Mouse (Mus musculus) testis, adult 2 months (tissue): Measurements from ENCODE around the gene Bcl9l.

Experiments
- CTCF ChIP-seq: fragments of 200-500 bp; IDR thresholded peaks from 2 replicates; pipeline ENCODE4 v1.5.1; 2012; ENCODE audit warnings: low read depth, mild to moderate bottlenecking, inconsistent platforms, low read length, moderate library complexity; ENCODE audit not compliant: control insufficient read depth, insufficient read depth, insufficient replicate concordance
- POLR2A ChIP-seq: fragments of 200-500 bp; IDR thresholded peaks from 2 replicates; pipeline ENCODE4 v1.6.1; 2012; ENCODE audit warnings: low read depth, mild to moderate bottlenecking, inconsistent platforms, low read length, moderate library complexity; ENCODE audit not compliant: control insufficient read depth

- TF ChIP-seq POLR2A (no peak), CTCF (peak; percentile 81; the same call in 1 of the 2 replicates)
Observed at GRCm38 (mm10) chr9:44479628-44480428, 2.8 kb upstream of the Bcl9l start.
